Mouse (Mus musculus) lung, adult 2 months (tissue): ENCODE measurements at regions not wholly inside any gene's neighbourhood (a gene's known extent, or its start where the extent isn't known, plus 50 kb on each side); places are given as distances from the start of the nearest gene placed in this dataset.

Experiments used
- DNase-seq: peaks from one replicate; pipeline ENCODE4 v3.0.0; 2022
- H3K4me1 ChIP-seq: fragments of 200-500 bp; 2 replicates; pipeline ENCODE4 v1.6.1; 2011; ENCODE audit warnings: low read length; ENCODE audit not compliant: control insufficient read depth, insufficient read depth
- H3K4me3 ChIP-seq: fragments of 200-500 bp; replicated peaks from 2 replicates; pipeline ENCODE3; 2011; ENCODE audit warnings: low read depth, mild to moderate bottlenecking, control low read depth, low read length; ENCODE audit errors: extremely low read depth
- CTCF ChIP-seq: fragments of 200-500 bp; IDR thresholded peaks from 2 replicates; pipeline ENCODE4 v1.5.1; 2011; ENCODE audit warnings: mild to moderate bottlenecking, low read length, control low read depth; ENCODE audit not compliant: insufficient read depth
- POLR2A ChIP-seq: fragments of 200-500 bp; IDR thresholded peaks from 2 replicates; pipeline ENCODE4 v1.6.1; 2011; ENCODE audit warnings: low read depth, mild to moderate bottlenecking, control low read depth, low read length, borderline replicate concordance; ENCODE audit errors: extremely low read depth
- WGBS: fragments of 180-500 bp; shearing (Covaris S2); methylation state at CpG from one replicate; pipeline ENCODE4 v1.1.7; 2018; 5-methylcytosine and 5-hydroxymethylcytosine counted together

- no peak overlapping the region for H3K4me3 ChIP-seq
- TF ChIP-seq POLR2A (no peak), CTCF (no peak)
- no peaks in the 10 kb centered on the region; the same call in 1 of the 2 replicates for H3K4me1 ChIP-seq
- no peak for DNase-seq
- WGBS = 76% methylated on average over 12 of the region's 12 CpGs
These were observed 93.9 kb upstream of the Adpgk start for GRCm38 (mm10) chr9:59197506-59197905.

- no peak for DNase-seq
- TF ChIP-seq POLR2A = no peak
- Histone ChIP-seq H3K4me3 (no peak overlapping the region), H3K4me1 (no peaks in the 10 kb centered on the region; the same call in 1 of the 2 replicates)
- WGBS = 77% methylated on average over 11 of the region's 11 CpGs
These were observed 97.4 kb upstream of the Adpgk start for GRCm38 (mm10) chr9:59193971-59194370.

GRCm38 (mm10) chr9:59189141-59189540 is 102.2 kb upstream of the Adpgk start:
- DNase-seq = peak; percentile 12
- no peak for TF ChIP-seq CTCF
- TF ChIP-seq POLR2A = no peak

GRCm38 (mm10) chr9:59188411-59188810 is 102.9 kb upstream of the Adpgk start:
- no peaks in the 10 kb centered on the region; the same call in 1 of the 2 replicates for H3K4me1 ChIP-seq
- 62% methylated on average over 4 of the region's 4 CpGs for WGBS
- no peak for DNase-seq
- TF ChIP-seq CTCF (no peak), POLR2A (no peak)
- no peak overlapping the region for H3K4me3 ChIP-seq

More at GRCm38 (mm10) chr9:59189141-59189540, 102.2 kb upstream of the Adpgk start:
- H3K4me3 ChIP-seq = no peak overlapping the region
- H3K4me1 ChIP-seq = no peaks in the 10 kb centered on the region; the same call in 1 of the 2 replicates
- 21% methylated on average over 9 of the region's 9 CpGs for WGBS

GRCm38 (mm10) chr9:59186326-59186725 is 105.0 kb upstream of the Adpgk start:
- DNase-seq = no peak
- WGBS = 79% methylated on average over 4 of the region's 4 CpGs
- TF ChIP-seq POLR2A (no peak), CTCF (no peak)
- no peaks in the 10 kb centered on the region; the same call in 1 of the 2 replicates for H3K4me1 ChIP-seq
- no peak overlapping the region for H3K4me3 ChIP-seq

- no peak overlapping the region for H3K4me3 ChIP-seq
- TF ChIP-seq CTCF (no peak), POLR2A (no peak)
- H3K4me1 ChIP-seq = no peaks in the 10 kb centered on the region
- no peak for DNase-seq
- WGBS = 50% methylated on average over 3 of the region's 3 CpGs
These were observed 107.3 kb upstream of the Adpgk start for GRCm38 (mm10) chr9:59184089-59184488.

GRCm38 (mm10) chr9:59182906-59183305 is 108.5 kb upstream of the Adpgk start:
- no peak for DNase-seq
- Histone ChIP-seq H3K4me3 (no peak overlapping the region), H3K4me1 (no peaks in the 10 kb centered on the region)
- WGBS = 65% methylated on average over 6 of the region's 6 CpGs
- no peak for TF ChIP-seq POLR2A
- no peak for TF ChIP-seq CTCF

- Histone ChIP-seq H3K4me3 (no peak overlapping the region), H3K4me1 (no peaks in the 10 kb centered on the region)
- TF ChIP-seq POLR2A = no peak
- TF ChIP-seq CTCF = no peak
- WGBS = 63% methylated on average over 8 of the region's 8 CpGs
- no peak for DNase-seq
These were observed 108.9 kb upstream of the Adpgk start for GRCm38 (mm10) chr9:59182490-59182889.

GRCm38 (mm10) chr9:59171576-59171975 is 119.8 kb upstream of the Adpgk start:
- H3K4me3 ChIP-seq = no peak overlapping the region
- no peaks in the 10 kb centered on the region for H3K4me1 ChIP-seq
- no peak for DNase-seq
- TF ChIP-seq CTCF (no peak), POLR2A (no peak)
- 77% methylated on average over 2 of the region's 2 CpGs for WGBS

GRCm38 (mm10) chr9:59163390-59163976 is 127.2 kb upstream of the Neo1 start:
- no peak for DNase-seq
- Histone ChIP-seq H3K4me3 (no peak overlapping the region), H3K4me1 (no peaks in the 10 kb centered on the region)
- WGBS = 56% methylated on average over 6 of the region's 6 CpGs
- TF ChIP-seq CTCF = no peak
- TF ChIP-seq POLR2A = no peak
